Mouse (Mus musculus) megakaryocyte, embryonic 14.5 days (primary cell): ENCODE measurements around the gene Cdcp2. TPM values are rescaled to one million over a fixed set of nuclear protein-coding genes. Genes with fewer than 3 reads are reported as not detected.
"Not testable (repeated sequence)": the region's sequence is repeated elsewhere in the genome, so short reads cannot be mapped to it uniquely, and the experiment has no call there.

Experiments used
- H3K27me3 ChIP-seq: replicated peaks from 2 replicates; pipeline ENCODE3; 2012; ENCODE audit warnings: inconsistent platforms
- H3K36me3 ChIP-seq: replicated peaks from 2 replicates; pipeline ENCODE3; 2012; ENCODE audit warnings: low read length, inconsistent platforms, mixed read lengths
- H3K4me1 ChIP-seq: 2 replicates; pipeline ENCODE4 v1.6.1; 2012; ENCODE audit warnings: inconsistent platforms
- H3K4me3 ChIP-seq: replicated peaks from 2 replicates; pipeline ENCODE3; 2012; ENCODE audit warnings: moderate library complexity, mild to moderate bottlenecking, inconsistent platforms
- H3K9me3 ChIP-seq: 2 replicates; pipeline ENCODE4 v1.6.1; 2012; ENCODE audit warnings: inconsistent platforms
- FLI1 ChIP-seq: IDR thresholded peaks from 2 replicates; pipeline ENCODE4 v1.6.1; 2012; ENCODE audit warnings: low read length, inconsistent platforms, mixed read lengths
- GATA1 ChIP-seq: IDR thresholded peaks from 3 replicates; pipeline ENCODE4 v1.6.1; 2012; ENCODE audit warnings: mixed read lengths, low read length, inconsistent platforms, borderline replicate concordance
- polyA plus RNA-seq: library from polyadenylated mRNA; stranded (reverse); fragments of >175 nt; gene quantifications from 2 replicates; pipeline ENCODE4 v1.2.3, GENCODE M21; 2012; ENCODE audit warnings: low replicate concordance; ENCODE audit not compliant: insufficient read depth

The Cdcp2 gene
- polyA plus RNA-seq, 1 experiment: not detected

DNA sequence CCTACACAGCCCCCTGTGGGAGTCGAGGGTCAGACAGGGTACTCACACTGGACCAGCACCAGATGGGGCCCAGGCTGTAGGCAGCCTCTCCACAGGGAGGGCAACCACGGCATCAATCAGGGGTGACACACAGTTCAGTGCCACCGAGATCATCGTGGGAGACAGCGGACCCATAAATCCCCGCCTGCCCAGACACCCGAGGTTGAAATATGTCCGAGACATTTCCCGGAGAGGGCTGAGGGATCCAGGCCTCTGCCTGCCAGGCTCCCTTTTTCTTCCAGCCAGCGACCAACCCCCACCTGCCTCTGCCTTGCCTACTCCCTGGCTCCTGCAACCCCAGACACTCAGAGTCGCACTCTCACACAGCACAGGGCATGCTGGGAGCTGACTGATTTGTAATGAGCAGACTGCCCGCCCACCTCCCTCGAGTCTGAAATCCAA, 11.6 kb downstream of the Cdcp2 start:
- Histone ChIP-seq H3K36me3 (no peaks in the 10 kb centered on the region), H3K9me3 (no peaks in the 10 kb centered on the region), H3K27me3 (peaks cover 77% of the 10 kb centered on the region), H3K4me1 (peaks cover 9% of the 10 kb centered on the region), H3K4me3 (no peak overlapping the region)
- TF ChIP-seq GATA1 (no peak), FLI1 (no peak)

DNA sequence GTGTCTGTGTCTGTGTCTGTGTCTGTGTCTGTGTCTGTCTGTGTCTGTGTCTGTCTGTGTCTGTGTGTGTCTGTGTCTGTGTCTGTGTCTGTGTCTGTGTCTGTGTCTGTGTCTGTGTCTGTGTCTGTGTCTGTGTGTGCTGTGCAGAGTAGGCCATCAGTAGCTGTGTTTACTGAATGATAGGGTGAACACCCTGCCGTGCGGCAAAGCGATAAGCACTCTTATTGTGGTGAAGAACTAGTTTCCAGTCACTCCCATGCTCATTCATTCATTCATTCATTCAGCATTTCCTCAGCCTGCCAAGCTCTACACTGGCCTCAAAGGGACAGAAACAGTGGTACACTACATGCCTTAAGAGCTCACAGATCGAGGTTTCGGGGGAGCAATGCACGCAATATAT, 12.5 kb downstream of the Cdcp2 start:
- not testable (repeated sequence) for H3K36me3 ChIP-seq, H3K4me1 ChIP-seq, H3K9me3 ChIP-seq, H3K4me3 ChIP-seq
- H3K27me3 ChIP-seq: peaks cover 78% of the 10 kb centered on the region

DNA sequence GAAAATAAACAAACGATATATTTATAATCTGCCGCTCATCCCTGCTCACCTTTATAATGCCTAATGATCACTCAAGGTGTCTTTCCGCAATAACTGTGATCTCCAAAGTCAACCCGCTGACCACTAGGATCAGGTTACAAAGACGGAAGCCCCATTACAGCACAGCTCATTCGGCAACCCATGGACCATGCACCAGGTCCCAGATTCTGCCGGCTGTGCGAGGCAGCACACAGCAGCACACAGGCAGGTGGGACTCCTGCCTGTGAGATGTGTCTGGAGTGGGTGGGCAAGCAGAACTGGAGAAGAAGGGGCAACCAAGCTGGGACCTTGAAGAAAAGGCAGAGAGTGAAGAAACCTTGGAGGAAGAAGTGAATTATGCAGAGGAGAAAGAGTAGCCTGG, 17.6 kb downstream of the Cdcp2 start:
- Histone ChIP-seq H3K27me3 (peaks cover 77% of the 10 kb centered on the region), H3K4me1 (no peaks in the 10 kb centered on the region; the same call in 1 of the 2 replicates), H3K36me3 (no peaks in the 10 kb centered on the region), H3K4me3 (no peak overlapping the region), H3K9me3 (peaks cover 5% of the 10 kb centered on the region)
- no peak for TF ChIP-seq GATA1
- TF ChIP-seq FLI1: no peak

DNA sequence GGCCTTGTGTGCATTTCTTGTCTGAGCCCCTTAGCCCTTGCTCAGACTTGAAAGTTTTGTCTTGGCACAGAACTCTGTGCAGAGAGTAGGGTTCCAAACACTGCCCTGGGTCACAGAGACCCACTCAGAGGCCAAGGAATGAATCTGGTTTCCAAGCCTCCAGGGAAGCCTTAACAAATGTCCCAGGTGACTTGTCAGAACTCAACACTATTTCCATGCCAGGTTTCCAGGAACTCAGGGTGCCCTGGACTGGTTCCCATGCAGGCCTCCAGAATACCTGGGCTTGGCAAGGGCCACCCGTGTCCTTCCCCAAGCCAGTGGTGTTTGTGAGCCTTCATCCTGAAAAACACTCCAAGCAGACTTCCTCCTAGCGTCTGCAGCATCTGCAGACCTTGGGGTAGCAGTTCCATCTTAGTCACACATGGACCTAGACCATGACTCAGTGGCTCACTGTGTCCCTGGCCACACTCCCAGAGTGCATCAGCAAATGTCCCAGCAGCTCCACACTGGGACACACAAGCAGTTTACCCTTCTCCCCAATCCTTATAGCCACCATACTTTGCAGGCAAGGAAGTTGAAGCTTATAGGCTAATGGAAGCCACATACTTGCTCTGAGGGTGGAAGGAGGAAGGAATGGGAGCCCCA, 21.2 kb downstream of the Cdcp2 start:
- peaks cover 5% of the 10 kb centered on the region for H3K9me3 ChIP-seq
- TF ChIP-seq FLI1: no peak
- TF ChIP-seq GATA1: no peak
- H3K4me1 ChIP-seq: no peaks in the 10 kb centered on the region; the same call in 1 of the 2 replicates
- H3K4me3 ChIP-seq: no peak overlapping the region
- H3K36me3 ChIP-seq: no peaks in the 10 kb centered on the region
- H3K27me3 ChIP-seq: peaks cover 65% of the 10 kb centered on the region

DNA sequence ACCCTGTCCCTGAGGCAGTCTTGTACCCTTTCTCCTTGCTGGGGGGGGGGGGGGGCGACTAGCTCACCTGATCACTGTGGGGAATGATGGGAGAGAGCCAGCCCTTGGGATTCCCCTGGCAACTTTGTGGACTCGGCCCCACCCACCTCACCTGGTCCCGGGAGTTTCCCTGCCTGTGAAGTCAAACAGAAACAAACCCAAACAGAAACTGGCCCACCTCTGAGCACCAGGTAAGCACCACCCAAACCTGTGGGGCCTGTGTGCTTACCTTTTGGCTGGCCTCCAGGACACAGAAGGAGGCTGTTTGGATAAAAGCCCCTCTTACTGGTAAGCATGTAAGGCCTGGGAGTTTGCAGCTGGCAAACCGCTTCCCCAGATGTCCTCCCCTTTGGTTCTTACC, 22.4 kb downstream of the Cdcp2 start:
- TF ChIP-seq GATA1 (no peak), FLI1 (no peak)
- Histone ChIP-seq H3K36me3 (no peaks in the 10 kb centered on the region), H3K27me3 (peaks cover 65% of the 10 kb centered on the region)

DNA sequence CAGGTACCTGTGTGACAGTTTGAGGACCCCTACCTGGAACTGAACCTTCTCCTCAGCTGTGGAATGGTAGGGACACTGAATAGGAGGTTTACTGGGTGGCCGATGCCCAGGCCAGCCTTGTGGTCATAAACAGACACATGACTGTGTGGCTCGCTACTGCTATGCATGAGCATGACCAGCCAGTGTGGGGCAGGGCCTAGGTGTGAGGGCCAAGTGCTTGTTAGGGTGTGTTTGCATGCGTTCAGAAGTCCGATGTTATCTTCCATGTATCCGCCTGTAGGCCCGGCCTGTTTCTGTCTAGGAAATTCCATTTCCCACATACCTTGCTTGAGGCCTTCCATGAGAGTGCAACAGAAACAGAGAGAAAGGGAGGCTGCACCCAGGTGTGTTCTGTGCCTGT, 24.0 kb downstream of the Cdcp2 start:
- Histone ChIP-seq H3K4me3 (no peak overlapping the region), H3K4me1 (peaks cover 5% of the 10 kb centered on the region; the same call in 1 of the 2 replicates), H3K9me3 (no peaks in the 10 kb centered on the region), H3K36me3 (no peaks in the 10 kb centered on the region), H3K27me3 (peaks cover 66% of the 10 kb centered on the region)
- TF ChIP-seq FLI1 (no peak), GATA1 (no peak)

More for the DNA sequence above, 22.4 kb downstream of the Cdcp2 start:
- Histone ChIP-seq H3K4me1 (no peaks in the 10 kb centered on the region; the same call in 1 of the 2 replicates), H3K4me3 (no peak overlapping the region), H3K9me3 (peaks cover 5% of the 10 kb centered on the region)

DNA sequence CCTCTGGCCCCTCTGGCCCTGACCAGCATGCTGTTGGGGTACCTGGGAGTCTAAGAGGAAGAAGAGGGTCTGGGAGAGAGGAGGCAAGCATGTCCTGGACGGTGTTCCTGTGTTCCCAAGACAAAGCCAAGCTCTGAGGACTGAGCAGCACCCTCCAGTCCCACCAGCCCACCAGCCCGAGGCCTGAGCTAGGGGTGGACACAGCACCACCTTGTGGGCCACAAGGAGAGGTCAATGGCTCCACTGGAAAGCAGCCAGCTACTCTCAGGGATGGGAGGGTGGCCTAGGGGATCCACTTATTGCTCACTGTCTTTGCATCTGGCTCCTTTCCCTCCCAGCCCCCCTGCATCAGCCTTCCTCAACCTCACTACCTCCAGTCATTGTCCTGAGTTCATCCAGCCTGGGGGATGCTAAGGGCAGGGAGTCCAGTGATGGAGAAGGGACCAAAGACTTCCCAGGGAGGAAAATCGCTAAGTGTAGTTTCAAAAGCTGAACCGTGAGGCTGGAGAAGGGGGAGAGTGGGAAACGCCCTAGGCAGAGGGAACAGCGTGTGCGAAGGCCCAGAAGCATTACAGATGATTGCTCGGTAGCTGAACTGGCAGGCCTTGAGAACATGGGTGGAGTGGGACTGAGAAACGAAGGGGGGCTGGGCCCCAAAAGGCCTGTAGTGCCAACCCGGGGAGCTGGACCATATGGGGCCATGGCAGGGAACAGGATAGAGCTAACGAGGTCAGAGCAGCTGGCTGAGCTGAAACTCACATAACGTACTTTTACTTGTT, 24.7 kb downstream of the Cdcp2 start:
- Histone ChIP-seq H3K36me3 (no peaks in the 10 kb centered on the region), H3K4me3 (no peak overlapping the region), H3K27me3 (peaks cover 66% of the 10 kb centered on the region), H3K4me1 (peaks cover 7% of the 10 kb centered on the region; the same call in 1 of the 2 replicates), H3K9me3 (no peaks in the 10 kb centered on the region)
- no peak for TF ChIP-seq FLI1
- TF ChIP-seq GATA1: no peak

DNA sequence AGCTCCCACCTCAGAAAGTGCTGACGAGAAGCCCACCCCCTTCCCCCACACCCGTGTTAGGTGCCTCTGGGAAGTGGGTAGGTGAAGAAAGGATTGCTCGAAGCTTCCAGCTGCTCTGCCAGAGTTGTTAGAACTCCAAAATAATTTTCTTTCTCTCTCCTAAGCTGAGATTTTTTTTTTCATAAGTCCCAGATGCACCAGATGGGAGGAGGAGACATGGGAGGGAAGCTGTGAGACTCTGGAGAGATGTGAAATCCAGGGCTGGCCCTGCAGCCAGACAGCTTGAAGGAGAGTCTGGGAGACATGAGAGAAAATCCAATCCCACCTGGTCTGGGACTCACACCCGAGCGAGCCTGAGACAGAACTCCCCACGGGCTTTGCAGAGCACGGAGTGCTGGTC, 27.7 kb downstream of the Cdcp2 start:
- H3K27me3 ChIP-seq: peaks cover 67% of the 10 kb centered on the region

DNA sequence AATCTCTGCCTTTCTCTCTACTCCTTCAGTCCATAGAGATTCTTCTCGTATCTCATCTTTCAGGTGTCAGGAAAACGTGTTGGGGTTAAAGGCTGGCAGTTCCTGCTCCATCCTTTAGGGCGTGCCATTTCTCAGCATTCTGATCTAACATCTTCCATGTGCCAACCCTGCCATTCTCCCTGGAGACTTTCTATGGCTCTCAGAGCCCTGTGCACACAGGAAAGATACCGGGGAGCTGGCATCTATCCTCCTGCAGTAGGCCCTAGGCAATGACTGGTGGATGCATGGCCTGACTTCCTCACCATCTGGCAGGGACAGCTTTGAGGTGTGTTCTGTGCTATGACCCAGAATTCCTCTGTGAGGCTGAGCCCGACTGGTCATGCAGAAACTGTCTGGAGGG, 28.4 kb downstream of the Cdcp2 start:
- Histone ChIP-seq H3K27me3 (peaks cover 63% of the 10 kb centered on the region), H3K36me3 (no peaks in the 10 kb centered on the region), H3K4me3 (no peak overlapping the region), H3K9me3 (no peaks in the 10 kb centered on the region), H3K4me1 (peaks cover 7% of the 10 kb centered on the region)
- TF ChIP-seq GATA1 (no peak), FLI1 (no peak)

More for the DNA sequence above, 27.7 kb downstream of the Cdcp2 start:
- Histone ChIP-seq H3K4me3 (no peak overlapping the region), H3K9me3 (no peaks in the 10 kb centered on the region), H3K36me3 (no peaks in the 10 kb centered on the region), H3K4me1 (peaks cover 7% of the 10 kb centered on the region)
- TF ChIP-seq FLI1 (no peak), GATA1 (no peak)

DNA sequence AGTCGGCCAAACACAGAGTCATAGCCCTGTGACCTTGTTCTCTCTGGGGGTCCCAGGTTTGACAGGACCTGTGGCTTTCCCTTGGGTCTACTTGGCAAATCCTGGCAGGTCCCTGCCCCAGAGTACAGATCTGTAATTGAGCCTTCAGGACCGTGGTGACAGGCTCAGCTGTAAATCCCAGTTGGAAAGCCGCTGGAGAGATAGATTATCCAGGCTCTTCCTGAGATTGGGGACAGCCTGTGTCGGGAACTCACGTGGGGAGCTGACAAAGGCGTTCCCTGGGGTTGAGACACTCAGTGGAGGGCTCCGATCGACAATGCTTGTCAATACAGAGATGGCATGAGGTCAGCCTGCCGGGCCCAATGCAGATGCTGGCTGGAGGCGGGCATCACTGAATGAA, 29.7 kb downstream of the Cdcp2 start:
- TF ChIP-seq FLI1 (no peak), GATA1 (no peak)
- Histone ChIP-seq H3K9me3 (no peaks in the 10 kb centered on the region), H3K4me3 (no peak overlapping the region), H3K36me3 (no peaks in the 10 kb centered on the region), H3K4me1 (peaks cover 16% of the 10 kb centered on the region), H3K27me3 (peaks cover 61% of the 10 kb centered on the region)
